Mouse (Mus musculus) left cerebral cortex, postnatal 25 days (tissue): ENCODE results near the gene Fkbp2. TPM values are rescaled to one million over a fixed set of nuclear protein-coding genes. Genes with fewer than 3 reads are reported as not detected.

Experiments
- DNase-seq, 2 experiments: peaks; one replicate each; pipeline ENCODE4 v3.0.0; 2022; ENCODE audit warnings: low spot score in 2 of 2, mixed read lengths in 1 of 2
- intact Hi-C: fragments of 180-260 bp; cut with DNase I; formaldehyde crosslinking; loops from one replicate; pipeline ENCODE4 v1.15.1; 2025
- total RNA-seq, 2 experiments: library from RNA; stranded (reverse); gene quantifications; 2 replicates each; pipeline ENCODE4 v1.2.3; 2021

The Fkbp2 gene
- total RNA-seq, 2 experiments from 2014 or later, result 98.0 to 104 TPM

DNA sequence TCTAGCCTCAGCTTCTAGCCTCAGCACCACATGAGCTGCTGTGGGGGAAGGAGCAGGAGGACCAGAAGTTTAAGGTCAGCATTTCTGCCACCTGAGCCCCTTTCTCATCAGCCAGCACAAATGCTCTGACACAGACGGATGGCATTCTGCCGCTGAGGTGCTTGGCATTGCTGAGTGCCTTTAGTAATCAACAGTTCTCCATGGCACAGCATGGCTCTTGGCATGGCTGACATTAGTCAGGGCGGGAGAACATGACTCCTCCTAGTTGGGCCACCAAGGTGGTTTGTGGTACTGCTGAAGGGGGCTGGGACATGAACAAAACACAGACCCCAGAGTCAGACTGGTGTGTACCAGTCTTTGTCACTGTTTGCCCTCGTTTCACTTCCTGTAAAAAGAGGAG lies 32.1 kb downstream of the Fkbp2 start:
- intact Hi-C loops, result no loop called here
- DNase-seq, result no peak

DNA sequence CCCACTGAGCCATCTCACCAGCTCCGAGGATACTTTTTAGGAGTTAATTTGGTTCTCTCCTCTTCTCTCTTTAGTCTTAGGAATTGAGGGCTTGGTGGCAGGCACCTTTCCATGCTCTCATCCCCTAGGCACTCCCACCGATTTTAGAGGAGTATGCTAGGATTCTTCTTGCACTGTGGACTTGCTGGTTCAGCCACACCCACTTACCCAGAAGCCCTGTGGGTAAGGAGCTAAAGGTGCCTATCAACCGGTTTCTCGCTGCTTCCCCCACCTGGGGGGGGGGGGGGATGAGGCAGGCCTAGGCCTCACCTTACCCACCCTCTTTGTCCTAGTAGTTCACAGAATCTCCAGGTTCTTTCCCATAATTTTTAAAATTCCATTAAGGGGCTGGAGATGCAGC lies 32.6 kb downstream of the Fkbp2 start:
- intact Hi-C loops, result no loop called here
- no peak for DNase-seq

DNA sequence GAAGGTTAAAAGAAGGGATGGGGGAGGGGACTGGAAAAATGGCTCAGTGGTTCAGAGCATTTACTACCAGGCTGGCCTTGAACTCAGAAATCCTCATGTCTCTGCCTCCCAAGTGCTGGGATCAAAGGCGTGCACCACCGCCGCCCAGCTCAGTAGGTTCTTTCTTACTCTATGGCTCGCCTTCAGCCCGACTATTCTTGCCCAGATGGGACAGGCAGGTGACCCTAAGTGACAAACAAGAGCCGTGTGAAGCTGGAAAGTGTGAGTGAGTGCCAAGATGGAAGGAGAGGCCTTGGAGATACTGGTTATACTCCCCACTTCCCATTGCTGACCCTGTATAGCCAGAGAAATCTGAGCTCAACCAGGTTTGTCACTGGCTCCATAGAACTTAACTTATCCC lies 36.6 kb downstream of the Fkbp2 start:
- DNase-seq, result no peak
- intact Hi-C loops, result loop anchor here (5.0 kb wide), 1 partner anchor 34 kb away; the partner anchor contains the start of gene Plcb3

DNA sequence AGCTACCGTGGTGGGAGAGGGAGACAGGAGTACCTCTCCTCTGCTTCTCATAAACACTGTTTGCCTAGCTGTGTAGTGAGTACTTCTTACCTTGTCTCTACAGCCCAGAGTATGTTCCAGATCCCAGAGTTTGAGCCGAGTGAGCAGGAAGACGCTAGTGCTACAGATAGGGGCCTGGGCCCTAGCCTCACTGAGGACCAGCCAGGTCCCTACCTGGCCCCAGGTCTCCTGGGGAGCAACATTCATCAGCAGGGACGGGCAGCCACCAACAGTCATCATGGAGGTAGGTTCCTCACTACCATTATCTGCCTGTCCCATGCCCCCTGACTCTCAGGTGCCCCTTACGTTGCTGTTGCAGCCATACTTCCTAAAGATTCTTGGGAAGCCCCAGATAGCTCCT lies 37.5 kb downstream of the Fkbp2 start:
- intact Hi-C loops, result loop anchor here (1.0 to 5.0 kb wide), 2 partner anchors 9 to 35 kb away; partner anchors contain the start of gene Plcb3
- no peak for DNase-seq

DNA sequence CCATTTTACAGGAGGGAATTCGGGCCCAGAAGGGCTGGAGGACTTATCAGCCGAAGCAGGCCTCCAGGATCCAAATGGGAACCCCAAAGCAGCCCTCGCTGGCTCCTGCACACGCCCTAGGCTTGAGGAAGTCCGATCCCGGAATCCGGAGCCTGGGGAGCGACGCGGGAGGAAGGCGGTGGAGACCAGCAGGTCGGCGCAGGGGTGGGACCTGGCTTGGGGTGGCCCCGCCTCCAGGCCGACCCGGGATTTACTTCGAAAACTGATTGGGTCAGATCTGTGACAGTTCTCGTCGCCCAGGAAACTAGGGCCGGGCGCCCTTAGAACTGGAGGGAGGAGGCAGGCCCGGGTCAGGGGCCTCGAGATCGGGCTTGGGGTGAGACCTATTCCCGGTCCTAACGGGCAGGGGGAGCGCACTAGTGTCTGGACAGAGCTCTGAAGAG lies 38.0 kb downstream of the Fkbp2 start, which contains the start of gene Gpr137:
Gene Gpr137 (minus strand): TSS at position 232 of the 443 bp plus-strand sequence.
- intact Hi-C loops, result loop anchor here (1.0 to 5.0 kb wide), 2 partner anchors 9 to 35 kb away; partner anchors contain the start of gene Plcb3
- peak; percentile 92 to 96 for DNase-seq

DNA sequence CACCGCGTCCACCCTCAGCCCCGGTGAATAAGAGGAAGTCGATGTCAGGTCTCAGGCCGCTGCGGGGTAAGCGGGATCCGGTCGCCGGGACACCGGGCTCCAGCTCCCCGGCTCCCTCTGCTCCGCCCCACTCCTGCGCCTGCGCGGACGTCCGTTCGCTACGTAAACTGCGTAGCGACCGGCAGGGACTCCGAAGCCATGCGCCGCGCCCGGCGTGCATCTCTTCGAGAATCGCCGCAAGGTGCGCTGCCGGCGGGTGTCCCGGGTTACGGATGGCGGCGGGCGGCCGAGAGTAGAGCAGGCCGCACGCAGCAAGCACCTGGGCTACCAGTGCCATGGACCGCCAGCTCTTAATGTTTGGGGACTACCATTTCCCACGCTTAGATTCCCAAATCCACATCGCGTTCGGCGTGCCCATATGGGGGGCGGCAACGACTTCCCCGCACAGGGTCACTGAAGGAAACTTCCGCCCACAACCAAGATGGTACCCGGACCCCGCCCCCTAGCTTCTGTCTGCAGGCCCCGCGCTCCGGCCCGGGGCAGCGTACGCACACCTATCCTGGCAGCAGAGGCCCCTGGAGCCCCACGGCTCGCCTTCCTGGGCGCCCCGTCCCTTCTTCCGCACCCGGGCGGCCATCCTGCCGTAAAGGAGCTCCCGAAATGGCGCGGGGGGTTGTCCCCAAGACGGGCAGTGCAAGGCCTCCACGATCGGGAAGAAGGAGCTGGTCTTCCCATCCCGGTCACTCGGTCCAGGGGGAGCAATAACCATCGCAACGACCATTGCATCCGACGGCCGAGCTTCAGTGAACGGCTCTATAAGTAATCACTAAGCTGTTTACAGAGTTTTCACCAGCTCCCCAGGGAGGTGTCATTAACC lies 38.7 kb downstream of the Fkbp2 start, which contains the start of gene Bad:
Gene Bad (plus strand): TSS at position 490 of the 877 bp plus-strand sequence.
- intact Hi-C loops, result loop anchor here (1.0 to 5.0 kb wide), 2 partner anchors 10 to 36 kb away; partner anchors contain the start of gene Plcb3
- peak; percentile 93 to 95 for DNase-seq

DNA sequence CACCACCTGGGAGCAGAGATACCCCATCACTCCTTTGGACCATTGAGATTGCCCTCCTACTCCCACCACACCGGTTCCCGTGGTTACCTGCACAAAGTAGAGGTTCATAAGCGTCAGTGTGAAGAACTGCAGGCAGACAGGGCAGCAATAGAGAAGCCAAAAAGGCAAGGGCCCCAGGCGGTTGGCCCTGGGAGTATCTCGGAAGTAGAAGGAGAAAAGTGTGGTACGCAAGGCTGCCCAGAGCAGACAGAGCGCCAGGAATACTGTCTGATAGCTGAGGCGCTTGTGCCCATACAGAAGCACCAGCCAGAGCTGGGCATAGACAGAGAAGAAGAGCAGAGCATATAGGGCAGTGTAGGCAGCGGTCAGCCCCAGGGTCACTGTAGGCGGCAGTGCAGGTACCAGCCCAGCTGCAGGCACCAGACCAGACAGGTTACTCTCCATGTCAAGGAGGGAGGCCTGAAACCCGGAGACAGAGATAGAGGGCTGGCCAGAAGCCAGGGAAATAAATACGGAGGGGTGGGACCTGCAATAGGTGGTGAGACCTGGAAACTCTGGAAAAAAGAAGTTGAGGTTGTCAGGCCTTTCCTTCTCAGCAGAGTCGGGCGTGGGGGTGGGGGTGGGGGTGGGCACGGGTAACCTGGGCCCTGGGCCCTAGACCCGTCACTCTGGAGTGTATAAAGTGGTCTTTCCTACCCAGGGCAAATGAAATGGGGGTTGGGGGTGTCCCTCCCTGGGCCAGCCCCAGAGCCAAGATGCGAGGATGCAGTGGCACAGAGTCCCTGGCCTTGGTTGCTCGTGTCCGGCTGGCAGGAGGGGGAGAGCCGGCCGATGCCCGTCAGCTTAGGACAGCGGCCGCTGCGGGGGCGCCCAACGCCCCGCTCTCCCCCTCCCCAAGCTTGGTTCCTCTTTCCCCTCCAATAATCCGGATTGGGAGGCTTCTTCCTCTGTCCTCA lies 39.6 kb downstream of the Fkbp2 start:
- intact Hi-C loops, result loop anchor here (5.0 kb wide), 1 partner anchor 37 kb away; the partner anchor contains the start of gene Plcb3
- no peak for DNase-seq

DNA sequence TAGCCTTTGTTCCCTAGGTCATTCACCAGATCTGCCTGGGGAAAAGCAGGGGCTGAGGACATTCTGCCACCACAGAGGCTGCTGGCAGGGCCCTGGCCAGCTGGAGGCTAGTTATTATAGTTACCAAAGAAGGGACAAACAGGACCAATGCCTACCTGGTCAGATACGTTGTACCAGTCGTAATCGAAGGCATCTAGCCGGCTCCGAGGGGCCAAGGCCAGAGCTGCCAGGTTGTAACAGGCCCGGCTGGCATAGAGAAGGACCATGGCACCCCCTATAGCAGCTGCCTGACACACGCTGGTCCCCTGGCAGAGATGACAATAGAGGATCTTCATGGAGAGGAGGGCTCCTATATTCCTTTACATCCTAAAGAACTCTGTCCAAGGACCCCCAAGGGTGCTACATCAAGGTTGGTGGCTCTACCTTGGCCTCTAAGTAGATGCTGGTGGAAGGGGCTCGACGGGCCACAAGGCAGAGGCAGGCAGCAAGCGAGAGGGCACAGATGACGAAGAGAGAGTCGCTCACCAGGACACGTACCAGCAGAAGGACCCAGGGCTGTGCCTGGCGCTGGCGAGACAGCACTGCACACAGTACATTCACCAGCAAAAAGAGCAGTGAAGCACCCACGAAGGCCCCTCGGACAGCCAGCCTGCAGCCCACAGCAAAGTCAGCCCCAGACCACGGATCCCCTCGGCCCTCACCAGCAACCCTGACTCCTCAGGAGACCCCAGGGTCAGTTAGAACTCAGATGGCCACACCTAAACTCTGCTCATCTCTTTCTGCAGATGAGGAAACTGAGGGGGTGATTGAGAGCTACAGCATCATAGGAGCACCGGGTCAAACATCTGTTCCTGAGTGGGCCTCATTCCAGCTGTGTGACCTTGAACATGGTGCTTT lies 40.9 kb downstream of the Fkbp2 start:
- DNase-seq, result no peak
- intact Hi-C loops, result loop anchor here (5.0 kb wide), 1 partner anchor 38 kb away; the partner anchor contains the start of gene Plcb3

DNA sequence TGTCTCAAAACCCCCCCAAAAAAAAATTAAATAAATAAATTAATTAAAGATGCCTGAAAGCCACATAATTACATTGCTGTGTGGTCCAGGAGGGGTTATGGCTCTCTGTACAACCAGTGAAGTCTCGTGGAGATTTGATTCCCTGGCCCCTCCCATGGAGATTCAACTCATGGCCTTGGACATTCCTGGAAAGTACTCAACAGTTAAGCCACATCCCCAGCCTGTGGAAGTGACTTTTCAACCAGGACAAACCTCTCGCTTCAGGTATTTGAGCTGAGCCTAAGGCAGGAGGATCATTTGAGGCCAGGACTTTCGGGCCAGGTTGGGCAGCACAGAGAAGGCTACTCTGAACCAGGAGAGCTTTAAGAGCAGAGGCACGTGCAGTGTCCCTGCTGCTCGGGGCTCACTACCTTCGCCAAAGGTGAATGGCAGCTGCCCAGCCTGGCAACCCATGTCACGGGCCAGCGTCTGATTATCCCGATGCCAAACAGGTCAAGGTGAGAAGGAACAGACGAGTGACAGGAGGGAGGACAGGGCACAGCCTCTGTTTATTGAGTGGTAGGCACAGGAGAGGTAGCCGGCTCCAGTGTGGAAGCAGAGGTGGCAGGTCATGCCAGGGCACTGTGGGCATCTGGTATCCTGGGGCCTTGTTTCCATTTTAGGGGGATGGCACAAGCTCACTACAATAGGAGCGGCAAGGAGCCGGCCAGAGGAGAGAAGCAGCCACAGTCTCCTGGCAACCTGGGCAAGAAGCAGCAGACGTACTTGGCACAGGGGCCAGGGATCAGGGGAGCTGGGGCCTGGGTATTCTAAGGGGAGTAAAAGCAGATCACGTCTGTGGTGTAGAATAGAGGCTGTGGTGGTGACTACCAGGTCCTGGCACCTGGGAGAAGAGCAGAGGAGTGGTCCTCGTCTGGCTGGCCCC lies 42.5 kb downstream of the Fkbp2 start:
- intact Hi-C loops, result no loop called here
- no peak for DNase-seq

DNA sequence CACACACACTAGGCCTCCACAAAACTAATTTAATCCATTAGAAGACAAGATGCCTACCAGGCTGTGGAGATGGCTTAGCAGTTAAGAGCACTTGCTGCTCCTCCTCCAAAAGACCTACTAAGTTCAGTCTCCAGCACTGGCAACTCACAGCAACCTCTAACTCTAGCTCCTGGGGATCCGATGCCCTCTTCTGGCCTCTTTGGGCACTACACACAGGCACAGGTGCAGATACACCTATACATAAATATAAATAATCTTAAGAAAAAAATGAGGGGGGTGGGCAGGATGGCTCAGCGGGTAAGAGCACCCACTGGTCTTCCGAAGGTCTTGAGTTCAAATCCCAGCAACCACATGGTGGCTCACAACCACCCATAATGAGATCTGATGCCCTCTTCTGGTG lies 44.0 kb downstream of the Fkbp2 start:
- no peak for DNase-seq
- intact Hi-C loops, result no loop called here

DNA sequence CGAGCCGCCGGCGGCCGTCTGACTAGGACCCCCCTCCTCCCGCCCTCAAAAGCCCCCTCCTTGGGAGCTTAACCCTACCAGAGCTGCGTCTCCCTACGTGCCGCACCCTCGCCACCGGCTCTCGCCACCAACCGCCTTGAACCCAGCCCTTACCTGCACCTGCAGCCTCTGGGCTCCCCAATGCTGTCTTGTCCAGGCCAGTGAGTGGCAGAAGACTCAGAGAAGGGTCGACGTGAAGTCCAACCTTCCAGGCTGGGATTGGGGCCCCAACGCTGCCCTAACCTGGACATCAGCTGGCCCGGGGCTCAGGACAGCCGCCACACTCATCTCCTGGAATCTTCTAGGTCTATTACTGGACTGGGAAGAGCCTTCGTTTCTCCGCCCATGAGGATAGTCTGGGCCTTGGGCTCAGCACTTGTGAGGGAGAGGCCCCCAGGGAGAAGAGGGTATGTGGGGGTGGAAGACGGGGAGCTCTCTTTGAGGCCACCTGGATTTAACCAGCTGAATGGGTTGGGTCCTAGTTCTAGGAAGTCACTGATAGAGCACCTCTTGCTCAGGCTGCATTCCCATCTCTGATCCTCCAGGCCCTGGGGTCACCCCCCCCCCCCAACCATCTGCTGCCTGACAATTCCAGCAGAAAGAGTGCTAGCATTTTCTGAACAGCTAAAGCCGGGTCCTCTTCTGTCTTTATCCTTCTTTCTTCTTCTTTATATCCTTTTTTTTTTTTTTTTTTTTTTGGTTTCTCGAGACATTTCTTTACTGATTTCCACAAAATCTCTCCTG lies 45.9 kb downstream of the Fkbp2 start, which contains the start of gene Kcnk4:
Gene Kcnk4 (minus strand): TSS at position 321 of the 783 bp plus-strand sequence.
- intact Hi-C loops, result loop anchor here (5.0 kb wide), 2 partner anchors 93 to 432 kb away; no protein-coding TSS in a partner anchor
- no peak for DNase-seq

DNA sequence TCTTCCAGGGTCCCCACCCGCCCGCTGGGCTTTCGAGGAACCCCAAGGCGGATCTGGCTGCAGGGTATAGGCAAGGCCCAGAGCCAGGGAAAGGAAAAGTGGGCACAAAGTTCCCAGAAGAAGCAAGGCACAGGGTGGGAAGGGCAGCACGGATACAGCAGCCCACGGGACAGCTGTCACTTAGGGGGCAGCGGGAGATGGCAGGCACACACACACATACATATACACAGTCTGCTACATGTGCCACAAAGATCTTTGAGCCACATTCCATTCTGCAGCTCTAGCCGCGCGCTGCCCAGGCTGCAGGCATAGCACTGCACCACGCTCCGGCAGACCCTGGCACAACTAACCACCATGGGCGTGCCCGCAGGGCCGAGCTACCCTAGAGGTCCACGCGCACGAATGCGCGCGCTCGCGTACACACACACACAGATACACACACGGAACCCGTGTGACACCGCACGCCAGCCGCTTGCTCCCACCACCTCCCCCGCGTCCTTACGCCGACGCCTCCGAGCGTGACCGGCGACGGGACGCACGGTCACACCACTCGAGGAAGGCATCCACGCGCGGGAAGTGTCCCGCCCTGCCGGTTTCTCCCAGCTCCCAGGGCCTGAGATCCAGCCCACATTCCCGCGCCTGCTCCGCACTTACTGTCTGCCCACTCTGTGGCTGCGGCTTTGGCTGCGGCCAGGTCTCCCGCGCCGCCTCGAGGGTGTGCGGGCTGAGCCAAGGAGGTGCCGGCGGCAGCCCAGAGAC lies 46.7 kb downstream of the Fkbp2 start:
- intact Hi-C loops, result loop anchor here (5.0 kb wide), 2 partner anchors 94 to 431 kb away; no protein-coding TSS in a partner anchor

DNA sequence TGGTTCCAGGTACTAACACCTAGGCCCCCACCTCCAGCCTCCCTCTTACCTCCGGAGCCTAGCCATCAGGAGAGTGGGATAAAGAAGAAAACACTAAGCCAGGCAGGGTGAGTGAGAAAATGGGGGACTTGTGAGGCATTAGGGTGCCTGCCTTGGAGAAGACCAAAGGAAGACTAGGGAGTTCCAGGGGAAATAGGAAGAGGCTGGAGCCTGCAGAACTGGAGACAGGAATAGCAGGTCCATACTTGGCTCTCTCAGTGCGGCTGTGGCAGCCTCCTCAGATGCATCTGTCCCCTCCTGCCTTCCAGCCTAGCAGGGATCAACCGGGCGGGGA lies 47.2 kb downstream of the Fkbp2 start:
- no peak for DNase-seq
- intact Hi-C loops, result loop anchor here (5.0 kb wide), 2 partner anchors 94 to 431 kb away; no protein-coding TSS in a partner anchor

More for the DNA sequence above, 46.7 kb downstream of the Fkbp2 start:
- DNase-seq, result peak; percentile 65 to 84

DNA sequence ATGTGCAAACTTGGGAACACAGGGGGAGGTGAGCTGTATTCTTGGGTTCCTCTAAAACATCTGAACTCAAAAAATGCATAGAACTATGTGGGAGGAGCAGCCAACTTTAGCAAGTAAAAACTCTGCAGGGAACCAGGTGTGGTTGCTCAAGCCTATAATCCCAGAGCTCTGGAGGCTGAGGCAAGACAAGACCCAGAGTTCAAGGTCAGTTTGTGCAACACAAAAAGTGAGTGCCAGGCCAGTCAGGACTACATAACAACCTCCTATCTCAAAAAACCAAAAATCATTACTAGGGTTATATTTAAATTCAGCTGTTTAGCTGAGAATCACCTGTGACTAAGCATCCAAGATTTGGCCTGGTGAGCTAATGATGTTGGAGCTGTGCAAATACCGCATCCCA lies 48.3 kb downstream of the Fkbp2 start:
- no peak for DNase-seq
- intact Hi-C loops, result loop anchor here (5.0 kb wide), 2 partner anchors 95 to 430 kb away; no protein-coding TSS in a partner anchor

DNA sequence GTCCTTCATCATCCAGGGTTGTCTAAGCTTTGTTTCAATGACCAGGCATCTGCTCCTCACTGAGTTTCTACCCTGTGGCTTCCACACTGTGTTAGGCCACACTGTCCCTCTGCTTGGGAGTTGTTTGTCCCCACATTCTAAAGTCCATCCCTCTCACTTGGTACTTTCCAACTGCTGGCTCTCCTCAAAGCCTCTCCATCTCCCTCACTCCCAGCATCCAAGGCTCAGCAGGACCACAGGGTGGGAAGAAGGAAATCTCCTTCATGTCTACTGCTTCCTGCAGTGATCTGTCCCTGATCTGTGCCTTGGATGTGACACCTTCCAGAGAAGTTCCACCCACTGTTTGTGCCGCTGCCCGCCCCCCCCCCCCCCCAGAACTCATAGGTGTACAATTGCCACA lies 49.3 kb downstream of the Fkbp2 start:
- no peak for DNase-seq
- intact Hi-C loops, result loop anchor here (5.0 kb wide), 2 partner anchors 96 to 429 kb away; no protein-coding TSS in a partner anchor

DNA sequence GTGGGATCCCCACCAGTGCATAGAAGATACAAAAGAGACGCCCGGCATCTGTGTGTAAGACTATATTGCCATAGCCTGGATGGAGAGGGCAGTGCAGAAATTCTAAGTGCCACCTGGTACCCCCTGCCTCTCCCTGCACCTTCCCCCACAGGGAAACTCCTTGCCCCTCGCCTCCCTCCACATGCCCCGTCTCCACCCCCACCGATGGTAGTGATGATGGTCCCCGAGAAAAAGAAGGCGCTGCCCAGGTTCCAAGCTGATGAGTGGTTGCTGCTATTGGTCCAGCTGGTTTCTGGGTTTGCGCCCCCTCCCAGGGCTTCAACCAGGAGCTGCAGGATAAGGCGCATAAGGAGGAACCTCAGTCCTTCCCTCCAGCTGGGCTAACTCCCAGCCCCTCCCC lies 52.2 kb downstream of the Fkbp2 start:
- intact Hi-C loops, result no loop called here
- DNase-seq, result no peak
